Mouse (Mus musculus) stomach, embryonic 15.5 days (tissue): ENCODE data around the gene Tmigd1. TPM values are rescaled to one million over a fixed set of nuclear protein-coding genes. Genes with fewer than 3 reads are reported as not detected.
"Not testable (repeated sequence)": the region's sequence is repeated elsewhere in the genome, so short reads cannot be mapped to it uniquely, and the experiment has no call there.

Experiments used
- ATAC-seq: fragments of 200-750 bp; cut with Nextera tagmentation; 2 replicates; pipeline ENCODE4 v1.8.0; 2017; ENCODE audit warnings: low read depth, moderate number of reproducible peaks, moderate TSS enrichment; ENCODE audit not compliant: insufficient read depth, low FRiP score
- H3K27ac ChIP-seq: fragments of 300-500 bp; sonication (generic); 2 replicates; pipeline ENCODE4 v1.5.1; 2015; ENCODE audit warnings: mild to moderate bottlenecking, inconsistent platforms
- H3K27me3 ChIP-seq: fragments of 300-500 bp; sonication (generic); replicated peaks from 2 replicates; pipeline ENCODE4 v1.6.1; 2015; ENCODE audit warnings: inconsistent platforms
- H3K36me3 ChIP-seq: fragments of 300-500 bp; sonication (generic); 2 replicates; pipeline ENCODE4 v1.6.1; 2015; ENCODE audit warnings: inconsistent platforms
- H3K4me1 ChIP-seq: fragments of 300-500 bp; sonication (generic); 2 replicates; pipeline ENCODE4 v1.6.1; 2015; ENCODE audit warnings: inconsistent platforms
- H3K4me2 ChIP-seq: fragments of 300-500 bp; sonication (generic); 2 replicates; pipeline ENCODE4 v1.6.1; 2015; ENCODE audit warnings: mild to moderate bottlenecking, inconsistent platforms
- H3K4me3 ChIP-seq: fragments of 300-500 bp; sonication (generic); replicated peaks from 2 replicates; pipeline ENCODE4 v1.5.1; 2015; ENCODE audit warnings: inconsistent platforms
- H3K9ac ChIP-seq: fragments of 300-500 bp; sonication (generic); 2 replicates; pipeline ENCODE4 v1.6.1; 2015; ENCODE audit warnings: inconsistent platforms
- H3K9me3 ChIP-seq: fragments of 300-500 bp; sonication (generic); 2 replicates; pipeline ENCODE4 v1.6.1; 2016; ENCODE audit warnings: inconsistent platforms
- WGBS: fragments of 180-500 bp; shearing (Covaris S2); methylation state at CpG from one replicate; pipeline ENCODE4 v1.1.7; 2015; 5-methylcytosine and 5-hydroxymethylcytosine counted together
- polyA plus RNA-seq: library from polyadenylated mRNA; unstranded; fragments of >200 nt; fragmentation: Nextera tagmentation; extraction: Ambion mirVana; gene quantifications from 2 replicates; pipeline ENCODE4 v1.2.1, GENCODE M21; 2015

Gene Tmigd1
- polyA plus RNA-seq, 1 experiment from 2014 or later: 1.4 TPM

GRCm38 (mm10) chr11:76899758-76900738 is 1.9 kb upstream of the Tmigd1 start:
- Histone ChIP-seq H3K9ac (no peak overlapping the region), H3K27ac (no peak overlapping the region), H3K4me3 (no peak overlapping the region), H3K9me3 (no peaks in the 10 kb centered on the region), H3K36me3 (no peaks in the 10 kb centered on the region), H3K27me3 (no peaks in the 10 kb centered on the region), H3K4me2 (no peak overlapping the region), H3K4me1 (peaks cover 17% of the 10 kb centered on the region)
- 54% methylated on average over 5 of the region's 5 CpGs for WGBS
- ATAC-seq: no peak

- ATAC-seq: no peak
- Histone ChIP-seq H3K4me2 (no peak overlapping the region), H3K27me3 (no peaks in the 10 kb centered on the region), H3K36me3 (no peaks in the 10 kb centered on the region), H3K9me3 (no peaks in the 10 kb centered on the region), H3K27ac (no peak overlapping the region), H3K4me3 (no peak overlapping the region), H3K9ac (no peak overlapping the region), H3K4me1 (no peaks in the 10 kb centered on the region)
- WGBS: 84% methylated on average over 2 of the region's 2 CpGs
These were observed 2.4 kb downstream of the Tmigd1 start for GRCm38 (mm10) chr11:76904340-76904739.

- Histone ChIP-seq H3K9ac (no peak overlapping the region), H3K36me3 (no peaks in the 10 kb centered on the region), H3K4me1 (0 out of 2 replicates have a peak, but pooled peaks cover 3% of the 10 kb centered on the region), H3K9me3 (no peaks in the 10 kb centered on the region), H3K27me3 (no peaks in the 10 kb centered on the region), H3K4me3 (no peak overlapping the region), H3K4me2 (no peak overlapping the region), H3K27ac (no peak overlapping the region)
- 87% methylated on average over 7 of the region's 7 CpGs for WGBS
- ATAC-seq: no peak
These were observed 6.7 kb downstream of the Tmigd1 start for GRCm38 (mm10) chr11:76908651-76909050.

GRCm38 (mm10) chr11:76911325-76912054 is 9.5 kb downstream of the Tmigd1 start:
- WGBS: 63% methylated on average over 3 of the region's 3 CpGs
- H3K27ac ChIP-seq: no peak overlapping the region
- no peaks in the 10 kb centered on the region for H3K9me3 ChIP-seq
- H3K4me2 ChIP-seq: no peak overlapping the region
- ATAC-seq: no peak
- H3K4me1 ChIP-seq: 0 out of 2 replicates have a peak, but pooled peaks cover 3% of the 10 kb centered on the region
- no peaks in the 10 kb centered on the region for H3K27me3 ChIP-seq
- no peak overlapping the region for H3K9ac ChIP-seq
- no peak overlapping the region for H3K4me3 ChIP-seq
- H3K36me3 ChIP-seq: no peaks in the 10 kb centered on the region

- no peaks in the 10 kb centered on the region for H3K36me3 ChIP-seq
- ATAC-seq: no peak
- no peak overlapping the region for H3K4me2 ChIP-seq
- H3K27me3 ChIP-seq: no peaks in the 10 kb centered on the region
- no peak overlapping the region for H3K27ac ChIP-seq
- WGBS: 41% methylated on average over 7 of the region's 7 CpGs
- no peak overlapping the region for H3K9ac ChIP-seq
- H3K4me3 ChIP-seq: no peak overlapping the region
- 0 out of 2 replicates have a peak, but pooled peaks cover 3% of the 10 kb centered on the region for H3K4me1 ChIP-seq
- no peaks in the 10 kb centered on the region for H3K9me3 ChIP-seq
These were observed 10.1 kb downstream of the Tmigd1 start for GRCm38 (mm10) chr11:76912055-76912395.

- H3K4me1 ChIP-seq: 0 out of 2 replicates have a peak, but pooled peaks cover 3% of the 10 kb centered on the region
- H3K27ac ChIP-seq: no peak overlapping the region
- no peak for ATAC-seq
- no peak overlapping the region for H3K4me2 ChIP-seq
- no peaks in the 10 kb centered on the region for H3K36me3 ChIP-seq
- no peak overlapping the region for H3K9ac ChIP-seq
- 32% methylated on average over 7 of the region's 7 CpGs for WGBS
- H3K9me3 ChIP-seq: no peaks in the 10 kb centered on the region
- no peak overlapping the region for H3K4me3 ChIP-seq
- H3K27me3 ChIP-seq: no peaks in the 10 kb centered on the region
These were observed 12.4 kb downstream of the Tmigd1 start for GRCm38 (mm10) chr11:76914366-76914765.

GRCm38 (mm10) chr11:76916539-76917229 is 14.7 kb downstream of the Tmigd1 start:
- ATAC-seq: 0 out of 2 replicates have a peak, but pooled peaks have one; percentile 41
- 28% methylated on average over 13 of the region's 13 CpGs for WGBS

GRCm38 (mm10) chr11:76917230-76917548 is 15.2 kb downstream of the Tmigd1 start:
- WGBS: 44% methylated on average over 3 of the region's 3 CpGs
- no peak overlapping the region for H3K27ac ChIP-seq
- no peaks in the 10 kb centered on the region for H3K27me3 ChIP-seq
- H3K4me2 ChIP-seq: peak overlapping the region; percentile 26; the same call in 1 of the 2 replicates
- no peaks in the 10 kb centered on the region for H3K36me3 ChIP-seq
- ATAC-seq: no peak
- H3K4me1 ChIP-seq: no peaks in the 10 kb centered on the region
- H3K9me3 ChIP-seq: no peaks in the 10 kb centered on the region
- no peak overlapping the region for H3K9ac ChIP-seq
- no peak overlapping the region for H3K4me3 ChIP-seq

More at GRCm38 (mm10) chr11:76916539-76917229, 14.7 kb downstream of the Tmigd1 start:
- Histone ChIP-seq H3K9ac (no peak overlapping the region), H3K27me3 (no peaks in the 10 kb centered on the region), H3K27ac (no peak overlapping the region), H3K4me3 (no peak overlapping the region), H3K4me1 (no peaks in the 10 kb centered on the region), H3K36me3 (no peaks in the 10 kb centered on the region), H3K4me2 (peak overlapping the region; percentile 26; the same call in 1 of the 2 replicates), H3K9me3 (no peaks in the 10 kb centered on the region)

GRCm38 (mm10) chr11:76920607-76921006 is 18.6 kb downstream of the Tmigd1 start:
- 44% methylated on average over 1 of the region's 1 CpGs for WGBS
- Histone ChIP-seq H3K27me3 (no peaks in the 10 kb centered on the region), H3K4me3 (no peak overlapping the region), H3K4me1 (0 out of 2 replicates have a peak, but pooled peaks cover 2% of the 10 kb centered on the region), H3K4me2 (no peak overlapping the region), H3K9me3 (no peaks in the 10 kb centered on the region), H3K36me3 (no peaks in the 10 kb centered on the region), H3K9ac (no peak overlapping the region), H3K27ac (no peak overlapping the region)
- ATAC-seq: no peak

GRCm38 (mm10) chr11:76924759-76925236 is 22.8 kb downstream of the Tmigd1 start, which contains the start of gene Blmh:
Blmh (plus strand) TSS chr11:76924809.
- H3K27ac ChIP-seq: no peak within 1 kb of the TSS
- no peak within 1 kb of the TSS for H3K4me2 ChIP-seq
- no peak within 1 kb of the TSS for H3K4me3 ChIP-seq
- H3K27me3 ChIP-seq: no peaks in the 10 kb centered on the region
- no peaks in the 10 kb centered on the region for H3K9me3 ChIP-seq
- H3K9ac ChIP-seq: no peak within 1 kb of the TSS
- ATAC-seq: no peak
- no peaks in the 10 kb centered on the region for H3K36me3 ChIP-seq
- WGBS: 47% methylated on average over 6 of the region's 6 CpGs
- 0 out of 2 replicates have a peak, but pooled peaks cover 2% of the 10 kb centered on the region for H3K4me1 ChIP-seq

- not testable (repeated sequence) for H3K36me3 ChIP-seq, H3K4me1 ChIP-seq, H3K27me3 ChIP-seq, H3K27ac ChIP-seq, H3K4me2 ChIP-seq, H3K9me3 ChIP-seq, H3K9ac ChIP-seq, ATAC-seq, H3K4me3 ChIP-seq
- 80% methylated on average over 8 of the region's 8 CpGs for WGBS
These were observed 26.6 kb downstream of the Tmigd1 start for GRCm38 (mm10) chr11:76928586-76928985.
